Comparison of ENCODE assay signal across 23 mouse cellular contexts in the genomic region with DNA sequence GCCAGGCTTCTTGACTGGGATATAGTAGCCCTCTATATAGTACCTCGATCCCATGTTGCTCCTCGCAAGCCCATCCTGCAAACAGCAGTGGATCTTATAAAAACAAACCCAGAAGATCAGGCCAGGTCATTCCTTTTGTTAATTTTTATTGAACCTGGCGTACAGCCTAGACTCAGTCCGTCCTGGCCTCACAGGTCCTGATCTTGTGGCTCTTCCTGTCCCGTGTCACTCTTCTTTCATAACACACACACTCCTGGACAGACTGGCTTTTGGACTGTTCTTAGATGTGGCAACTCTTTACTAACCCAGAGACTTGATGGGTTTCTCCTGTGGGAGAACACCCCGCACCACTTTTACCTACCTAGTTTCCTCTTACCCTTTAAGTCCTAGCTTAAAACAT. TPM values are rescaled to one million over a fixed set of nuclear protein-coding genes. Genes with fewer than 3 reads are reported as not detected.
A peak's percentile ranks its signal among the peaks of the same experiment; 100 is the strongest.
DNase-seq lines count a peak whose midpoint lies in the region; ATAC-seq lines count a peak whose summit lies in the region.
"Had no signal": no experiment of that assay in that cellular context is flagged by ENCODE, and none has a peak within 500 bp of the region (broad histone marks: within the 10 kb centered on the region; RNA-seq: fewer than 3 reads in every experiment).

No protein-coding gene starts in this region.

- no peaks in the 10 kb centered on the region for H3K27me3 ChIP-seq in intestine, embryonic 16.5 days (replicated peaks; ENCODE audit: control insufficient read depth, insufficient read depth, low read length)
- no peaks in the 10 kb centered on the region for H3K27me3 ChIP-seq in liver, embryonic 15.5 days
- H3K27me3 ChIP-seq: CH12.LX, Patski had no signal

- 64% methylated on average over 6 of the region's 6 CpGs for WGBS in intestine, embryonic 16.5 days
- 66% methylated on average over 6 of the region's 6 CpGs for WGBS in liver, embryonic 15.5 days (ENCODE audit: insufficient replicate concordance)

- H3K27ac ChIP-seq in intestine, embryonic 16.5 days (ENCODE audit: low read length), result peak overlapping the region; percentile 29; the same call in 1 of the 2 replicates
- H3K27ac ChIP-seq in liver, embryonic 15.5 days (replicated peaks), result no peak overlapping the region
- H3K27ac ChIP-seq: hindbrain, embryonic 14.5 days had no signal

- no peaks in the 10 kb centered on the region for H3K36me3 ChIP-seq in intestine, embryonic 16.5 days (ENCODE audit: control insufficient read depth, insufficient read depth, low read length)
- H3K36me3 ChIP-seq in liver, embryonic 15.5 days (replicated peaks), result 0 out of 2 replicates have a peak, but pooled peaks cover 3% of the 10 kb centered on the region
- H3K36me3 ChIP-seq: G1E had no signal

- H3K9ac ChIP-seq in intestine, embryonic 16.5 days (ENCODE audit: low read depth, low read length), result no peak overlapping the region
- no peak overlapping the region for H3K9ac ChIP-seq in liver, embryonic 15.5 days
- H3K9ac ChIP-seq: forebrain, postnatal 0 days; hindbrain, embryonic 14.5 days had no signal

- DNase-seq in kidney, adult 8-10 months, result peak; percentile 62 to 80
- no peak for DNase-seq in kidney, postnatal 10 days
- peak; percentile 71 for DNase-seq in fat pad, adult 2 months (ENCODE audit: extremely low read depth, low read depth, low spot score)
- DNase-seq in embryo, embryonic 10 days (ENCODE audit: low spot score), result no peak
- no peak for DNase-seq in layer of hippocampus, adult 18-20 months (ENCODE audit: low spot score in 2 of 2)
- DNase-seq: adrenal gland, adult 2 months; B cell, adult 2 months; cerebellum, adult 11-12 months; cerebellum, postnatal 10 days; forebrain, postnatal 0 days; heart, postnatal 4 days; lung, postnatal 4 days; midbrain, embryonic 14.5 days; retina, postnatal 1 day; right cerebral cortex, postnatal 25 days; thymus, postnatal 36 days had no signal

- peak; percentile 85 for ATAC-seq in intestine, embryonic 16.5 days
- peak; percentile 93 for ATAC-seq in liver, embryonic 15.5 days (ENCODE audit: insufficient read depth)
- ATAC-seq: forebrain, postnatal 0 days; inflammation-experienced regulatory T-cells, adult 6 months; Patski had no signal

- no peak overlapping the region for H3K4me3 ChIP-seq in intestine, embryonic 16.5 days (ENCODE audit: low read length)
- H3K4me3 ChIP-seq in liver, embryonic 15.5 days (replicated peaks), result no peak overlapping the region

- H3K4me2 ChIP-seq in intestine, embryonic 16.5 days (ENCODE audit: low read depth, low read length), result no peak overlapping the region
- no peak overlapping the region for H3K4me2 ChIP-seq in liver, embryonic 15.5 days
- H3K4me2 ChIP-seq: hindbrain, embryonic 14.5 days had no signal

- no peaks in the 10 kb centered on the region for H3K9me3 ChIP-seq in intestine, embryonic 16.5 days (ENCODE audit: control insufficient read depth, low read length)
- H3K9me3 ChIP-seq in liver, embryonic 15.5 days (replicated peaks), result no peaks in the 10 kb centered on the region
- H3K9me3 ChIP-seq: G1E had no signal

- no peaks in the 10 kb centered on the region for H3K4me1 ChIP-seq in intestine, embryonic 16.5 days (ENCODE audit: control insufficient read depth, insufficient read depth, low read length)
- no peaks in the 10 kb centered on the region for H3K4me1 ChIP-seq in liver, embryonic 15.5 days (replicated peaks)

RNA-seq across cellular contexts. Expression of a gene that starts 10.3 kb away (rescaled TPM):
- polyA plus RNA-seq in intestine, embryonic 16.5 days (2015; fragmentation: Nextera tagmentation; extraction: Ambion mirVana), result 88.2 and 96.6 TPM in 2 replicates
- 45.0 and 46.1 TPM in 2 replicates for polyA plus RNA-seq in liver, embryonic 15.5 days (2015; fragmentation: Nextera tagmentation; extraction: Ambion mirVana)
- 10 to 100 TPM; 44.2 to 48.4 TPM for total RNA-seq in layer of hippocampus, adult 18-20 months (2021)

RNA-seq across cellular contexts. Expression of a gene that starts 39.2 kb away (rescaled TPM):
- polyA plus RNA-seq in intestine, embryonic 16.5 days (2015; fragmentation: Nextera tagmentation; extraction: Ambion mirVana), result 60.5 and 66.7 TPM in 2 replicates
- polyA plus RNA-seq in liver, embryonic 15.5 days (2015; fragmentation: Nextera tagmentation; extraction: Ambion mirVana), result 28.5 and 34.7 TPM in 2 replicates
- 10 to 100 TPM; 57.2 to 61.0 TPM for total RNA-seq in layer of hippocampus, adult 18-20 months (2021)

RNA-seq across cellular contexts. Expression of a gene that starts 44.6 kb away (rescaled TPM):
- 77.0 and 85.9 TPM in 2 replicates for polyA plus RNA-seq in intestine, embryonic 16.5 days (2015; fragmentation: Nextera tagmentation; extraction: Ambion mirVana)
- polyA plus RNA-seq in liver, embryonic 15.5 days (2015; fragmentation: Nextera tagmentation; extraction: Ambion mirVana), result 46.7 and 50.4 TPM in 2 replicates
- total RNA-seq in layer of hippocampus, adult 18-20 months (2021), result 100 to 1,000 TPM; 103 to 118 TPM

Comparison
In these comparisons a context has a peak if more than half of its experiments do, and no peak if none do; other contexts are left out.
1. DNase-seq: peak in kidney, adult 8-10 months (2 of 2) and fat pad, adult 2 months (single experiment); none in kidney, postnatal 10 days (single experiment), embryo, embryonic 10 days (single experiment) and layer of hippocampus, adult 18-20 months (0 of 2).